Mouse (Mus musculus) midbrain, embryonic 12.5 days (tissue): ENCODE data around the gene Dntt. TPM values are rescaled to one million over a fixed set of nuclear protein-coding genes. Genes with fewer than 3 reads are reported as not detected.

Experiments
- ATAC-seq: fragments of 200-750 bp; cut with Nextera tagmentation; 2 replicates; pipeline ENCODE4 v1.8.0; 2017; ENCODE audit warnings: low read depth, moderate TSS enrichment, moderate library complexity; ENCODE audit not compliant: low FRiP score
- H3K27ac ChIP-seq: fragments of 300-500 bp; sonication (generic); replicated peaks from 2 replicates; pipeline ENCODE4 v1.5.1; 2016; ENCODE audit warnings: mild to moderate bottlenecking
- H3K27me3 ChIP-seq: fragments of 300-500 bp; sonication (generic); 2 replicates; pipeline ENCODE4 v1.6.1; 2016; ENCODE audit warnings: mild to moderate bottlenecking
- H3K36me3 ChIP-seq: fragments of 300-500 bp; sonication (generic); 2 replicates; pipeline ENCODE4 v1.6.1; 2016
- H3K4me1 ChIP-seq: fragments of 300-500 bp; sonication (generic); 2 replicates; pipeline ENCODE4 v1.6.1; 2016
- H3K4me2 ChIP-seq: fragments of 300-500 bp; sonication (generic); replicated peaks from 2 replicates; pipeline ENCODE4 v1.6.1; 2016; ENCODE audit warnings: mild to moderate bottlenecking, moderate library complexity
- H3K4me3 ChIP-seq: fragments of 300-500 bp; sonication (generic); 2 replicates; pipeline ENCODE4 v1.5.1; 2016; ENCODE audit warnings: mild to moderate bottlenecking
- H3K9ac ChIP-seq: fragments of 300-500 bp; sonication (generic); replicated peaks from 2 replicates; pipeline ENCODE4 v1.6.1; 2016; ENCODE audit warnings: mild to moderate bottlenecking, moderate library complexity
- H3K9me3 ChIP-seq: fragments of 300-500 bp; sonication (generic); 2 replicates; pipeline ENCODE4 v1.6.1; 2016; ENCODE audit warnings: mild to moderate bottlenecking
- WGBS: fragments of 180-500 bp; shearing (Covaris S2); methylation state at CpG from one replicate; pipeline ENCODE4 v1.1.7; 2016; 5-methylcytosine and 5-hydroxymethylcytosine counted together
- polyA plus RNA-seq: library from polyadenylated mRNA; unstranded; fragments of >200 nt; fragmentation: Nextera tagmentation; extraction: Ambion mirVana; gene quantifications from 2 replicates; pipeline ENCODE4 v1.2.1, GENCODE M21; 2016

Gene Dntt
- polyA plus RNA-seq, 1 experiment from 2014 or later = 0.09 TPM

DNA sequence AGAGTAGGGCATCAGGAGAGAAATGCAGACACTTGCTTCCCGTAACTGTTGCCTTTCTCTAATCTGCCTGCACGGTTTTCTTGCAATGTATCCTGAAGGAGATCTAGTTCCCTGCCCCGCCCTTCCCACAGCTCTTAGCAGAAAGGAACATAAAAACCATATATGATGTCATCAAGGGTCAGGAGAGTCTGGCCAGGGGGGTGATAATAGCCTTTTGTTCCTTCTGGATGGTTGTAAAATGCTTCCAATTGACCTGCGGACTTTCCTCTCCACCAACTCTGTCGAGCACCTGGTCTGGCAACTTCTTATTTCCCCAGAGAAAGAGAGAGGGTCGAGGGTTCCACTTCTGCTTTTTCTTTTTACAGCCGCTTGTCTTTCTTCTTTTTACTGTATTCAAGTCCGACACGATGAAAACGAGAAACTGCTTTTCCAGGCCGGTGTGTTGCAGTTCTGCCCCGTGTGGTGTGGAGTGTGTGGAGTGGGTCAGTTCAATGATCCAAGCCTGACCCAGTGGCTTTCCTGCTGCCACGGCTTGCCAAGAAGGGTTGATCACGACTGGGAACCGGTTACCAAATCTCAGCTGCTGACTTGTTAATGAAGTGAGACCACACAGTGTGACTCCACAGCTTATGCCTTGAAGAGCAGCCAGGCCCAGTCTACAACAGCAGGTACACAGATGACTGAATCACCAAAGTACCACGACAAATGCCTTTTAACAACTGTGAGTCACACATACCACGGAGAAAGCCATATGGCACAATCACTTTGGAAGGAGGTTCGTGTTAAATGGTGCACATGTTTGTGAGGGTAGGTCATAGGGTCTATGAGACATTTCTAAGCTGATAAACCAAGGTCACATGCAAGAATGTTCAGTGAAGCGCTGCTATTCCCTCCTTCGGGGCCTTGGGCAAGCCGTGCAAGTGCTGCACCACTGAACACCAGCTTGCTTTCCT is 33.4 kb upstream of the Dntt start:
- no peak overlapping the region for H3K4me2 ChIP-seq
- H3K27me3 ChIP-seq = no peaks in the 10 kb centered on the region
- H3K4me1 ChIP-seq = no peaks in the 10 kb centered on the region
- H3K27ac ChIP-seq = no peak overlapping the region
- no peak overlapping the region for H3K4me3 ChIP-seq
- no peak overlapping the region for H3K9ac ChIP-seq
- no peaks in the 10 kb centered on the region for H3K36me3 ChIP-seq
- WGBS = 70% methylated on average over 21 of the region's 21 CpGs
- no peak for ATAC-seq
- no peaks in the 10 kb centered on the region for H3K9me3 ChIP-seq

DNA sequence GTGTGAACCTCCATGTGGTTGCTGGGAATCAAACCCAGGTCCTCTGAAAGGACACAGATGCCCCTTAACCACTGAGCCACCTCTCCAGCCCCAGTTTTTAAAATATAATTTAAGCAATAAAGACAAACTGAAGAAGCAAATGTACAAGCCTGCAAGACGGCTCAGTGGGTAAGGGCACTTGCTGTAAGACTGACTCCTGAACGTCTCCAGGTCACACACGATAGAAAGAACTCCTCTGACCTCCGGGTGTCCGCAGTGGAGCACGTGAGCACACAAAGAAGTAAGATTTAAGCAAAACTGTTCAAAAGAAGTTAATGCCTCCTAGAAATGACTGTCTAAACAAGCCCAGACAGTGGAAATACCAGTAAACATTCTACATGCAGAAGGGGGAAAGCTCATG is 32.4 kb upstream of the Dntt start:
- 86% methylated on average over 6 of the region's 6 CpGs for WGBS
- Histone ChIP-seq H3K4me1 (no peaks in the 10 kb centered on the region), H3K4me3 (no peak overlapping the region), H3K4me2 (no peak overlapping the region), H3K27ac (no peak overlapping the region), H3K9ac (no peak overlapping the region), H3K9me3 (no peaks in the 10 kb centered on the region), H3K27me3 (no peaks in the 10 kb centered on the region), H3K36me3 (no peaks in the 10 kb centered on the region)
- ATAC-seq = no peak

DNA sequence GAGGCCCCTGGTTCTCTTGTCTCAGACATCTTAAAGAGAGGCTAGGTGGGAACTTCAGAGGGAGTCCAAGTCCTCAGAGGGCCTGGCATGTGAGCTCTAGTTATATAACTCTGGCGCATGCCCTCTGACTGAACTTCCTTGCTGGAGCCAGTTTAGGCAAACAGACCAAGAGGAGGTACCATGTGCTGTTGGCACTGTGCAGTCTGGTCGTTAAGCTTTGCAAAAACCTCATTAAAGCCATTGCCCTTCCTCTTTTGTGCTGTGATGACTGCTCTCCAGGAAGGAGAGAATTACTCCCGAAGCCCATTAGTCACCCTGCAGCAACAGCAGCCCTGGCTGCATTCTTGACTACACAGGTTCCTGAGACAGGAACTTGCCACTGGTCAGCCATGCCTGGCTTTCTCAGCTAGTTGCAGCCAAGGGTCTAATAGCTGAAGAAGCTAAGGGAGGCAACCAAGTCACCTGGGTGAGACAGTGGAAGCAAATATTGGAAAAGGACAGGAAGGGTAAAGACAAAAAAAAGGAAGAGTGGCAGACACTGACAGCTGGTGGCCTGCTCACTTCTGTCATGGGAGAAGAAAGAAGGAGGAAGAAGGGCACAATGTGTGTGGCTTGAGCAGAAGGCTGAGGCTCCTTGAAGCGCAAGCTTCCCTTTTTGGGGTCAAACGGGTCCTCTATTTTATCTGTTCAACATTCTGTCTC is 30.5 kb upstream of the Dntt start:
- H3K27ac ChIP-seq = no peak overlapping the region
- WGBS = 75% methylated on average over 5 of the region's 5 CpGs
- no peak overlapping the region for H3K4me3 ChIP-seq
- no peak overlapping the region for H3K9ac ChIP-seq
- H3K4me2 ChIP-seq = no peak overlapping the region
- H3K9me3 ChIP-seq = no peaks in the 10 kb centered on the region
- H3K36me3 ChIP-seq = no peaks in the 10 kb centered on the region
- H3K27me3 ChIP-seq = no peaks in the 10 kb centered on the region
- H3K4me1 ChIP-seq = no peaks in the 10 kb centered on the region
- no peak for ATAC-seq

DNA sequence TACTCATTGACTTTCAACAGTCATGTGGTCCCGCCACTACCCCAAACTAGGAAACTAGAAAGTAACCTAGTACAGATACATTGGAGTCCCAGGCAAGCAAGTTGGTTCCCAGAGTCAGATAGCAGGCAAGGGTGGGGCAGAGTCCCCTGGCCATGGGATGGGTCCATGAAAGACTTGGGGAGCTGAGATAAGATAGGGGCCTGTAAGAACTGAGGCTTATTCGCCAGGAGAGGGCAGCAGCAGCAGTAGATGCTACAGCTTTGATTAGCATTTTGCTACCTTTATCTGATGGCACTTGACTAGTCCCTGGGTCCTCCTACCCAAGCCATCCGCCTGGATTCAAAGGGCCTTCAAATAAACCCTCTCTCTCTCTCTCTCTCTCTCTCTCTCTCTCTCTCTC is 29.5 kb upstream of the Dntt start:
- no peaks in the 10 kb centered on the region for H3K27me3 ChIP-seq
- H3K9ac ChIP-seq = no peak overlapping the region
- H3K4me1 ChIP-seq = no peaks in the 10 kb centered on the region
- no peaks in the 10 kb centered on the region for H3K9me3 ChIP-seq
- 60% methylated on average over 3 of the region's 3 CpGs for WGBS
- ATAC-seq = no peak
- no peak overlapping the region for H3K27ac ChIP-seq
- H3K36me3 ChIP-seq = no peaks in the 10 kb centered on the region
- no peak overlapping the region for H3K4me2 ChIP-seq
- no peak overlapping the region for H3K4me3 ChIP-seq

DNA sequence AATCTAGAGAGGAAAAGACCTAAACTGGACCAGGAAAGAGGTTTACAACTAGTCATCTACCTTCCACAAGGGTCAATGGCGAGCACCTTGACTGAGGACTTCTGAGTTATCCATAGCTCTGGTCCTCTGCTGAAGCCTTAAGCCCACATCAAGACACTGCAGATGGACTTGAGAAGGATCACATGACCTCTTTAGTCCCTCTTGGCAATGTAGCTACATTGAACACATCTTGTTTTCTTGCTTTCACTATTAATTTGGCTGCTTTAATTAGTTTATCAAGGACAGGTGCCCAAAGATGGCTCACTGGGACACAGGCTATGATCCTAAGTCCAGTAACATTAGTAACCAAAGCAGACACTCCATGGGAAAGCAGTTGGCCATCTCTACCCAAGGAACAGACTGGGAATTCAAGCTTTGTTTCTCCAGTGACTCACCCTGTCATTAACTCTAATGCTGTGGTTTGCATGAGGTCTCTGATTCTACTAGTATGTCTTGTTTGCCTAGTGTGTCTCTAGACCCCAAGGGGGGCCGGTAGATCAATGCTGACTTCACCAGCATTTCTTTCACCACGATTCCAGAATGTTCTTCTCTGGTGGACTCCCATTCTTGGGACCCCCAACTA is 25.3 kb upstream of the Dntt start:
- H3K4me2 ChIP-seq = no peak overlapping the region
- no peaks in the 10 kb centered on the region for H3K4me1 ChIP-seq
- H3K27me3 ChIP-seq = no peaks in the 10 kb centered on the region
- WGBS = 85% methylated on average over 3 of the region's 3 CpGs
- no peak overlapping the region for H3K27ac ChIP-seq
- H3K4me3 ChIP-seq = no peak overlapping the region
- no peaks in the 10 kb centered on the region for H3K9me3 ChIP-seq
- no peak for ATAC-seq
- no peaks in the 10 kb centered on the region for H3K36me3 ChIP-seq
- no peak overlapping the region for H3K9ac ChIP-seq

DNA sequence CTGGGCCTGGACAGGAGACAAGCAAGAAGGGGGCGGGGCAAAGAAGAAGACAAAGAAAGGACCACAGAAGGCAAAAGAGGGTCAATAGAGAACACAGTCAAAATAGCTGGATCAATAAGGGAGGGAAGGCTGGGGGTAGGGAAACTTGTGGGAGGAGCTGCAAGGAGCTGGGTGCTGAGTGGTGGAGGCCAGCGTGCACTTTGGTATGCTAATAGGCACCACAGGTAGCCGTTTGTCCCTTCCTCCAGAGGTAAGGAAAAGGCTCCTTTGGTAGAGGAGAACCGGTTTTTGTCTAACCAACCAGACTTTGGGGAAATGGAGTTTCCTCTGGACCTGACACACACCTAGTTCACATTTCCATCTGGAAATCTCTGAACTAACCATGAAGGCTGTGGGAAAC is 22.5 kb upstream of the Dntt start:
- Histone ChIP-seq H3K4me3 (no peak overlapping the region), H3K27ac (no peak overlapping the region), H3K36me3 (no peaks in the 10 kb centered on the region), H3K27me3 (no peaks in the 10 kb centered on the region; the same call in 1 of the 2 replicates), H3K9me3 (no peaks in the 10 kb centered on the region), H3K4me1 (no peaks in the 10 kb centered on the region), H3K4me2 (no peak overlapping the region), H3K9ac (no peak overlapping the region)
- ATAC-seq = no peak
- 14% methylated on average over 4 of the region's 4 CpGs for WGBS

DNA sequence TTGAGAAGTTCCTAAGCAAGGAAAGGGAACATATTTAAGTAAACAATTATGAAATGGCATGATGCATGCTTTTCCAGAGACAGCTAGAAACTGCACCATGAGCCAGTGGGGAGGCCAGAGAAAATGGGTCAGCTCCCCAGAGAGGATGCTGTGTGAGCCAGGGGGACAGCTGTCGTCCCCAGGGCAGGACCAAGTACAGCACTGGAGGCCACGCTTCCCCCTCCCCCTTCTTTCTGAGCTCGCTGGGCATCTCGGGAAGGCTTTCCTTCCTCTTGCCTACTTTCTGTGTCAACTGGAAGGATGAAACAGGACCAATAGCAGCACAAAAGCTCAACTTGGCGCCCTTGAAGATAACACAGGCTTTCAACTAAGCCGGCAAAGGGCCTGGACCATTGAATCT is 21.7 kb upstream of the Dntt start:
- no peaks in the 10 kb centered on the region for H3K9me3 ChIP-seq
- H3K27me3 ChIP-seq = no peaks in the 10 kb centered on the region; the same call in 1 of the 2 replicates
- no peak overlapping the region for H3K4me3 ChIP-seq
- H3K9ac ChIP-seq = no peak overlapping the region
- H3K4me1 ChIP-seq = no peaks in the 10 kb centered on the region
- H3K27ac ChIP-seq = no peak overlapping the region
- WGBS = 43% methylated on average over 6 of the region's 6 CpGs
- no peak overlapping the region for H3K4me2 ChIP-seq
- ATAC-seq = no peak
- no peaks in the 10 kb centered on the region for H3K36me3 ChIP-seq

DNA sequence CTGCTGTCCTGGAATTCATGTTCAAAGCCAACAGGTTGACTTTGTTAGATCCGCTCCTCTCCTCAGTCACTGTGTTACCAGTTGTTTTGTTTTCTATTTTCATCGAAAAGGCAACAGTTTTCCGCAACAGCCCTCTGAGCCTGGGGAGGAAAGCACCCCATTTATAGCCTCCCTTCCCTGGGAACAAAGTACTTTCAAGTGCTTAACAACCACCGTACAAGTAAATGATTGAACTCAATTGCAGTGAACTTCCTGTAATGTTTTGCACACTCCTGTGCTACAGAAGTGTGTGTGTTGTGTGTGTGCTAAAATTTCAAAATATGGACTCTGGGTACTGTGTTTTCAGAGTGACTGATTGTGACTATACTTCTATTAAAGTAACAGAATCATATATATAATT is 21.3 kb upstream of the Dntt start:
- Histone ChIP-seq H3K4me3 (no peak overlapping the region), H3K9me3 (no peaks in the 10 kb centered on the region), H3K27me3 (peaks cover 3% of the 10 kb centered on the region; the same call in 1 of the 2 replicates), H3K9ac (no peak overlapping the region), H3K36me3 (no peaks in the 10 kb centered on the region), H3K4me1 (no peaks in the 10 kb centered on the region), H3K4me2 (no peak overlapping the region), H3K27ac (no peak overlapping the region)
- 86% methylated on average over 4 of the region's 4 CpGs for WGBS
- no peak for ATAC-seq

DNA sequence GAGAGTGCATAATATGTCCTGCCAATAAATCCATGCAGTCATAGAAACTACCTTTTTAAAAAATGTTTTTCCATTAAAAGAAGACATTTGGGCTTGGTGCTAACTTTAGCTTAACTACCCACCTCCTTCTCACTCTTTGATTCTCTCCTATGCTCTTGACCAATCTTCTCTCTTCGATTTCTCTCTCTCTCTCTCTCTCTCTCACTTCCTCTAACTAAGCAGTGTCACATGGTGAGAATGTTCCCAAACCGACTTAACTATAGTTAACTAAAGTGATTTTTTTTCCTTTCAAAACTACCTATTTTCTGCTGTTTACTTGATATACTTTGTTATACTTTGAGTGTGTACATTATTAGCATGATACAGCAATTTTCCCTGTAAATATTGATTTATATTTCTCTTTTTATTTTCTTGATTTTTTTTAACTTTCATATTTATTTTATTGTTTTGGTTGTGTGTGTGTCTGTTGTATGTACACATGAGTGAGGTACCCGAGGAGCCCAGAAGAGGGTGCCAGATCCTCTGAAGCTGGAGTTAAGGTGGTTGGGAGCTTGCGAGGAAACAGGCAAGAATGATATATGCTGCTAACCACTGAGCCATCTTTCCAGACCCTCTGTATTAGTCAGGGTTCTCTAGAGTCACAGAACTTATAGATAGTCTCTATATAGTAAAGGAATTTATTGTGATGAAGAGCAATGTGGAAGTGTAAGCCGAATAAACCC is 20.2 kb upstream of the Dntt start:
- WGBS = 93% methylated on average over 5 of the region's 5 CpGs
- Histone ChIP-seq H3K27ac (no peak overlapping the region), H3K9me3 (no peaks in the 10 kb centered on the region), H3K9ac (no peak overlapping the region), H3K4me3 (no peak overlapping the region), H3K4me2 (no peak overlapping the region), H3K4me1 (no peaks in the 10 kb centered on the region), H3K36me3 (no peaks in the 10 kb centered on the region), H3K27me3 (peaks cover 14% of the 10 kb centered on the region; the same call in 1 of the 2 replicates)
- no peak for ATAC-seq

DNA sequence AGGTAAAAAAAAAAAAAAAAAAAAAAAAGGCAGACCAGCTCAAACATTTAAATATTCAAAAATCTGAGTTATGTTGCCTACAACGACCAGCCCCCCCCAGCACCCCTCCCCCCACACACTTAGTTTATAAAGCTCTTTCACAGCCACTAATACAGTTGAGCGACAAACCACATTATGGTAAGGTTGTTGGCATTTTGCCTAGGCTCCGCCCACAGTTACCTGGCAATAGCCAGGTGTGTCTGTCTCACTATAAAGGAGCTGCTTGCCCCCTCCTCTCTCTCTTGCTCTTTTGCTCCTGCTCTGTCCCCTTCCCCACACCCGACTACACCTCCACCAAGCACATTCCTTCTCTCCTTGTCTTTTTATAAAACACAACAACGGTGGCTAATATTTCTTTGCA is 17.4 kb upstream of the Dntt start:
- Histone ChIP-seq H3K36me3 (no peaks in the 10 kb centered on the region), H3K4me1 (peaks cover 3% of the 10 kb centered on the region; the same call in 1 of the 2 replicates), H3K9me3 (no peaks in the 10 kb centered on the region), H3K27me3 (peaks cover 26% of the 10 kb centered on the region; the same call in 1 of the 2 replicates), H3K4me2 (no peak overlapping the region), H3K9ac (no peak overlapping the region), H3K27ac (no peak overlapping the region), H3K4me3 (no peak overlapping the region)
- WGBS = 42% methylated on average over 5 of the region's 5 CpGs
- ATAC-seq = no peak

DNA sequence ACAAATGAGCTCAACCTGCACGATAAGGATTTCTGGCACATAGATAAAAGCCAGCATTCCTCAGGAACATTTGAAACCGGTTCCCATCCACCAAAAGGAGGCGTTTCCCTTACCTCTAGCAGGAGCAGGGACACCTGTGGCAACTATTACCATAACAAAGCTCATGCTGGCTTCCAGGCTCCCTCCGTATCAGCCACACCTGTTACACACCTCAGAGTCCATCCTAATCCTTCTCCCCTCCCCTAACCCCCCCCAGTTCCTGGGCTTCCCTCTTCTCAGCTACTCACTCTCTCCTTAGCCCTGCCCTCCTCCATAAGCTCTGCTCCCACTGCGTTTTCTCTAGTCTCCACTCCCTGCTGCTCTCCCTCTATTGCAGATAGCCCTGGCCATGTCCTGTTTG is 15.5 kb upstream of the Dntt start:
- ATAC-seq = no peak
- Histone ChIP-seq H3K9ac (no peak overlapping the region), H3K4me3 (no peak overlapping the region), H3K36me3 (no peaks in the 10 kb centered on the region), H3K9me3 (no peaks in the 10 kb centered on the region), H3K27me3 (peaks cover 29% of the 10 kb centered on the region; the same call in 1 of the 2 replicates), H3K4me1 (peaks cover 3% of the 10 kb centered on the region; the same call in 1 of the 2 replicates), H3K27ac (no peak overlapping the region), H3K4me2 (no peak overlapping the region)
- 5% methylated on average over 5 of the region's 5 CpGs for WGBS
